In genomic region chr4:42954297-42954696, GRCm38 (mm10) we compare ENCODE assay signal across 8 mouse cellular contexts. TPM values are rescaled to one million over a fixed set of nuclear protein-coding genes. Genes with fewer than 3 reads are reported as not detected.
A peak's percentile ranks its signal among the peaks of the same experiment; 100 is the strongest.
DNase-seq lines count a peak whose midpoint lies in the region; ATAC-seq lines count a peak whose summit lies in the region.

No protein-coding gene starts in this region.

- ATAC-seq in heart, embryonic 16.5 days (replicated peaks; ENCODE audit: extremely low read depth, insufficient read depth, low FRiP score): no peak
- ATAC-seq in erythroid progenitor cell, adult 5-6 weeks (replicated peaks; ENCODE audit: low FRiP score, poor library complexity, severe bottlenecking): no peak

- H3K4me1 ChIP-seq in forebrain, embryonic 10.5 days: peaks cover 53% of the 10 kb centered on the region
- peaks cover 50% of the 10 kb centered on the region for H3K4me1 ChIP-seq in heart, embryonic 16.5 days (ENCODE audit: control insufficient read depth, insufficient read depth, low read length)

- no peak overlapping the region for H3K4me3 ChIP-seq in forebrain, embryonic 10.5 days
- no peak overlapping the region; the same call in 1 of the 2 replicates for H3K4me3 ChIP-seq in heart, embryonic 16.5 days (ENCODE audit: low read length)

- 3% methylated on average over 10 of the region's 10 CpGs for WGBS in forebrain, embryonic 10.5 days
- 12% methylated on average over 10 of the region's 10 CpGs for WGBS in heart, embryonic 16.5 days

- peak; percentile 79 for DNase-seq in ES-CJ7 (ENCODE audit: low read depth, low spot score)
- DNase-seq in adrenal gland, postnatal 36 days: peak; percentile 71 to 83
- DNase-seq in forebrain, embryonic 10.5 days (ENCODE audit: extremely low spot score, low spot score): peak; percentile 73
- DNase-seq in layer of hippocampus, postnatal 10 days (ENCODE audit: low spot score in 2 of 2): peak; percentile 88 to 90
- DNase-seq in lung, postnatal 4 days: peak; percentile 61 to 76
- peak; percentile 87 to 89 for DNase-seq in right cerebral cortex, postnatal 10 days (ENCODE audit: low spot score in 2 of 2)

- peaks cover 50% of the 10 kb centered on the region for H3K36me3 ChIP-seq in forebrain, embryonic 10.5 days (replicated peaks)
- peaks cover 9% of the 10 kb centered on the region for H3K36me3 ChIP-seq in heart, embryonic 16.5 days (ENCODE audit: control insufficient read depth, insufficient read depth)

- H3K27me3 ChIP-seq in forebrain, embryonic 10.5 days (ENCODE audit: poor library complexity, severe bottlenecking): no peaks in the 10 kb centered on the region
- H3K27me3 ChIP-seq in heart, embryonic 16.5 days (ENCODE audit: control insufficient read depth, insufficient read depth, low read length): no peaks in the 10 kb centered on the region

- H3K4me2 ChIP-seq in heart, embryonic 16.5 days (ENCODE audit: low read depth, low read length): peak overlapping the region; percentile 33; the same call in 1 of the 2 replicates

- peak overlapping the region; percentile 72; the same call in 1 of the 2 replicates for H3K27ac ChIP-seq in forebrain, embryonic 10.5 days
- H3K27ac ChIP-seq in heart, embryonic 16.5 days (ENCODE audit: low read length): peak overlapping the region; percentile 98

- no peaks in the 10 kb centered on the region for H3K9me3 ChIP-seq in forebrain, embryonic 10.5 days
- no peaks in the 10 kb centered on the region for H3K9me3 ChIP-seq in heart, embryonic 16.5 days (replicated peaks; ENCODE audit: control insufficient read depth, low read length)

- peak overlapping the region; percentile 67 for H3K9ac ChIP-seq in heart, embryonic 16.5 days (ENCODE audit: low read length)

RNA-seq across cellular contexts. Expression of gene Dnajb5, which starts 4.7 kb away (rescaled TPM):
- 10 to 100 TPM; 10.9 to 35.1 TPM for total RNA-seq in adrenal gland, postnatal 36 days (2021)
- polyA plus RNA-seq in forebrain, embryonic 10.5 days (2016; fragmentation: Nextera tagmentation; extraction: Ambion mirVana): 11.5 and 16.2 TPM in 2 replicates
- 16.9 and 17.2 TPM in 2 replicates for polyA plus RNA-seq in heart, embryonic 16.5 days (2015; fragmentation: Nextera tagmentation; extraction: Ambion mirVana)
- 100 to 1,000 TPM; 192 to 205 TPM for total RNA-seq in layer of hippocampus, postnatal 10 days (2021)
- total RNA-seq in erythroid progenitor cell, adult 5-6 weeks (2015; ENCODE audit: low replicate concordance): 2.1 TPM in 1 of 2 replicates, not detected in the other
- total RNA-seq in erythroid progenitor cell, adult 5-6 weeks (2017; ENCODE audit: low replicate concordance): 0.51 and 2.0 TPM in 2 replicates

RNA-seq across cellular contexts. Expression of gene 1700022I11Rik, which starts 15.1 kb away (rescaled TPM):
- not detected for total RNA-seq in adrenal gland, postnatal 36 days (2021)
- polyA plus RNA-seq in forebrain, embryonic 10.5 days (2016; fragmentation: Nextera tagmentation; extraction: Ambion mirVana): 0.27 and 0.52 TPM in 2 replicates
- 0.47 and 1.4 TPM in 2 replicates for polyA plus RNA-seq in heart, embryonic 16.5 days (2015; fragmentation: Nextera tagmentation; extraction: Ambion mirVana)
- not detected for total RNA-seq in layer of hippocampus, postnatal 10 days (2021)
- total RNA-seq in erythroid progenitor cell, adult 5-6 weeks (2015; ENCODE audit: low replicate concordance): not detected in 2 replicates
- not detected in 2 replicates for total RNA-seq in erythroid progenitor cell, adult 5-6 weeks (2017; ENCODE audit: low replicate concordance)

RNA-seq across cellular contexts. Expression of gene Phf24, which starts 37.8 kb away (rescaled TPM):
- total RNA-seq in adrenal gland, postnatal 36 days (2021): 1 to 10 TPM; 1.3 to 1.8 TPM
- 0.33 and 0.51 TPM in 2 replicates for polyA plus RNA-seq in forebrain, embryonic 10.5 days (2016; fragmentation: Nextera tagmentation; extraction: Ambion mirVana)
- polyA plus RNA-seq in heart, embryonic 16.5 days (2015; fragmentation: Nextera tagmentation; extraction: Ambion mirVana): 4.8 and 5.8 TPM in 2 replicates
- 100 to 1,000 TPM; 129 to 142 TPM for total RNA-seq in layer of hippocampus, postnatal 10 days (2021)
- total RNA-seq in erythroid progenitor cell, adult 5-6 weeks (2015; ENCODE audit: low replicate concordance): not detected in 2 replicates
- total RNA-seq in erythroid progenitor cell, adult 5-6 weeks (2017; ENCODE audit: low replicate concordance): under 0.01 TPM in 1 of 2 replicates, not detected in the other

RNA-seq across cellular contexts. Expression of gene Vcp, which starts 46.0 kb away (rescaled TPM):
- 100 to 1,000 TPM; 332 to 368 TPM for total RNA-seq in adrenal gland, postnatal 36 days (2021)
- 655 and 667 TPM in 2 replicates for polyA plus RNA-seq in forebrain, embryonic 10.5 days (2016; fragmentation: Nextera tagmentation; extraction: Ambion mirVana)
- 457 and 488 TPM in 2 replicates for polyA plus RNA-seq in heart, embryonic 16.5 days (2015; fragmentation: Nextera tagmentation; extraction: Ambion mirVana)
- 100 to 1,000 TPM; 249 to 263 TPM for total RNA-seq in layer of hippocampus, postnatal 10 days (2021)
- 68.3 and 73.9 TPM in 2 replicates for total RNA-seq in erythroid progenitor cell, adult 5-6 weeks (2015; ENCODE audit: low replicate concordance)
- total RNA-seq in erythroid progenitor cell, adult 5-6 weeks (2017; ENCODE audit: low replicate concordance): 120 and 189 TPM in 2 replicates

RNA-seq across cellular contexts. Expression of gene Fancg, which starts 56.0 kb away (rescaled TPM):
- 10 to 100 TPM in 1 of 2 experiments, 1 to 10 TPM in 1; 6.3 to 14.2 TPM for total RNA-seq in adrenal gland, postnatal 36 days (2021)
- 23.1 and 27.3 TPM in 2 replicates for polyA plus RNA-seq in forebrain, embryonic 10.5 days (2016; fragmentation: Nextera tagmentation; extraction: Ambion mirVana)
- polyA plus RNA-seq in heart, embryonic 16.5 days (2015; fragmentation: Nextera tagmentation; extraction: Ambion mirVana): 12.9 and 13.0 TPM in 2 replicates
- 10 to 100 TPM in 1 of 2 experiments, 1 to 10 TPM in 1; 8.4 to 11.9 TPM for total RNA-seq in layer of hippocampus, postnatal 10 days (2021)
- total RNA-seq in erythroid progenitor cell, adult 5-6 weeks (2015; ENCODE audit: low replicate concordance): 12.6 and 20.2 TPM in 2 replicates
- total RNA-seq in erythroid progenitor cell, adult 5-6 weeks (2017; ENCODE audit: low replicate concordance): 33.4 and 59.7 TPM in 2 replicates

Comparison
In these comparisons a context has a peak if more than half of its experiments do, and no peak if none do; other contexts are left out.
1. RNA of gene Dnajb5, which starts 4.7 kb away (total RNA-seq): 192 to 205 TPM in layer of hippocampus, postnatal 10 days; 10.9 to 35.1 TPM in adrenal gland, postnatal 36 days and 0.51 to 2.1 TPM in erythroid progenitor cell, adult 5-6 weeks; every median in the first group is over 4 times any median in the second.
2. RNA of gene Phf24, which starts 37.8 kb away (total RNA-seq): 129 to 142 TPM in layer of hippocampus, postnatal 10 days; 1.3 to 1.8 TPM in adrenal gland, postnatal 36 days and under 0.01 TPM in erythroid progenitor cell, adult 5-6 weeks; every median in the first group is over 10 times any median in the second.
3. Peak in every context shown above with its lines, with median percentiles within 50 percentile points of each other: DNase-seq.